Mouse (Mus musculus): ENCODE measurements around the gene Ino80b. TPM values are rescaled to one million over a fixed set of nuclear protein-coding genes. Genes with fewer than 3 reads are reported as not detected.
"Not testable (repeated sequence)": the region's sequence is repeated elsewhere in the genome, so short reads cannot be mapped to it uniquely, and the experiment has no call there.

Ino80b gene
- total and polyA plus RNA-seq, 2 experiments from 2014 or later = 15.3 to 40.1 TPM

DNA sequence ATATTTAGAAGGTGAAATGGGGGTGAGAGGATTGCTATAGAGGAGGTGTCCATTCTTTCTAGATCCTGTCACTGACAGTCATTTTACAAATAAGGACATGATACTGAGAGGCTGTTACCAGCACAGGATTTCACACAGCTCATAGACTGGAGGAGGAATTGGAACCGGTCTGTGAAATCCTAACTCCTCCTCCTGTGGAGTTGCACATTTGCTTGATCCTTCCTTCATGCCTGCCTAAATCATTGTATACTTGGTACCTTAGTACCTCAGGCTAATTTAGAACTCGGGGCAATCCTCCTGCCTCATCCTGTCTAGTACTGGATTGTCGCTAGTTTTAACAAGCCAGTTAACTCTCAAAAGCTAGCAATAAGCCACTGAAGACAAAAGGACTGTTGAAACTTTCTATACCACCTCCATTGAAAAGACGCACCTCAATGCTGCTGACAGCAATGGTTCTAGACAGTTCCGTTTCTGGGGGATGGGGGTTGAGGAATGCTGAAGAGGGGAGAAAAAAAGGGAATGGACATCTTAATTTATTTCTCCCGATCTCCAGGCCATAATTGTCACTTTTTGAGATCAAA lies 39.9 kb upstream of the Ino80b start:
- TF ChIP-seq CTCF (IDR thresholded peaks at IDR 0.05; ENCODE audit: low read depth) = no peak
- H3K36me3 ChIP-seq (ENCODE audit: insufficient read depth) = no peaks in the 10 kb centered on the region
- H3K9ac ChIP-seq = peak overlapping the region; percentile 82
- peak overlapping the region; percentile 65 for H3K4me2 ChIP-seq (ENCODE audit: low read depth)
- ATAC-seq = peak; percentile 25
- peak overlapping the region; percentile 90 for H3K4me3 ChIP-seq (ENCODE audit: low read depth, low read length)
- H3K27ac ChIP-seq (ENCODE audit: low read depth, low read length) = peak overlapping the region; percentile 90; the same call in 1 of the 2 replicates
- DNase-seq = no peak
- H3K9me3 ChIP-seq (ENCODE audit: low read length) = no peaks in the 10 kb centered on the region
- H3K27me3 ChIP-seq (ENCODE audit: insufficient read depth, low read length) = peaks cover 22% of the 10 kb centered on the region
- H3K4me1 ChIP-seq (ENCODE audit: insufficient read depth) = peaks cover 18% of the 10 kb centered on the region
- WGBS = 2% methylated on average over 6 of the region's 6 CpGs

GRCm38 (mm10) chr6:83162701-83163100 lies 37.5 kb upstream of the Ino80b start:
- Histone ChIP-seq H3K27me3 (ENCODE audit: insufficient read depth, low read length) (peaks cover 22% of the 10 kb centered on the region), H3K9me3 (ENCODE audit: low read length) (no peaks in the 10 kb centered on the region), H3K4me1 (ENCODE audit: insufficient read depth) (peaks cover 18% of the 10 kb centered on the region), H3K4me2 (ENCODE audit: low read depth) (peak overlapping the region; percentile 39), H3K36me3 (ENCODE audit: insufficient read depth) (no peaks in the 10 kb centered on the region), H3K9ac (no peak overlapping the region), H3K27ac (ENCODE audit: low read depth, low read length) (no peak overlapping the region), H3K4me3 (ENCODE audit: low read depth, low read length) (0 out of 2 replicates have a peak overlapping the region, but pooled peaks have one; percentile 24)
- peak; percentile 80 for TF ChIP-seq CTCF (IDR thresholded peaks at IDR 0.05; ENCODE audit: low read depth)
- WGBS = 3% methylated on average over 8 of the region's 8 CpGs
- DNase-seq = peak; percentile 75
- ATAC-seq = no peak

DNA sequence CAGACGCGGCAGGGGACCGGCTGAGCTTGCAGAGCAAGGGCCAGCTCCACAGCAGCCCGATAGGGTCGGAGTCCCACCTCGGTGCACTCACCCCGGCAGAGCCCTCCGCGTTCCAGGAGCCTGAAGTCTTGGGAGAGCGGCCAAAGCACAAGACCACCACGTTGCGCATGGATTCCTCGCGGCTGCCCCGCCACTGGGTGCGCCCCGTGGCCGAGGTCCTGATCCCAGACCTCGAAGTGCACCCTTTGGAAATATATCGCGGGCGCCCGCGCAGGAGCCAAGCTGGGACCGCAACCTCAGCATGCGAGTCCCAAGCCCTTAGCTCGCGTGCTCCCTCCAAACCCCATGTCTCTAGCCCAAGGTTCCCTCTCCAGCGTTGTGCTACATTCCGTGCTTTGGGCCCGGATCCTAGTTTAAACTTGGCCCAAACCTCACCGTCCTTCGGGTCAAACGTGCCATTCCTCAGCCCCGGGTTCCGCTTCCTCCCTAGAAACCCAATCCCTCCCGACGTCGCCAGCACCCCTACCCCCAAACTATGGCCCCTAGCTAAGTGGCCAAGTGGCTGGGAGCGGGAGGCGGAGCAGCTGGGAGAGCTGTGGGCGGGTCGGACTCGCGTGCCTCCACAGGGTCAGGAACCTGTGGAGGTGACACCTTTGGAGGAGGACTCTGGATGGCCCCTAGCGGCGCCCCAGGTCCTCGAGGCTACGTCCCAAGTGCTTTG lies 36.9 kb upstream of the Ino80b start:
- Histone ChIP-seq H3K4me2 (ENCODE audit: low read depth) (peak overlapping the region; percentile 39), H3K9me3 (ENCODE audit: low read length) (no peaks in the 10 kb centered on the region), H3K4me3 (ENCODE audit: low read depth, low read length) (peak overlapping the region; percentile 24), H3K27ac (ENCODE audit: low read depth, low read length) (no peak overlapping the region), H3K4me1 (ENCODE audit: insufficient read depth) (peaks cover 14% of the 10 kb centered on the region), H3K36me3 (ENCODE audit: insufficient read depth) (no peaks in the 10 kb centered on the region), H3K9ac (peak overlapping the region; percentile 22; the same call in 1 of the 2 replicates), H3K27me3 (ENCODE audit: insufficient read depth, low read length) (peaks cover 22% of the 10 kb centered on the region)
- WGBS = 6% methylated on average over 48 of the region's 49 CpGs
- no peak for TF ChIP-seq CTCF (IDR thresholded peaks at IDR 0.05; ENCODE audit: low read depth)
- DNase-seq = no peak
- ATAC-seq = no peak

GRCm38 (mm10) chr6:83161442-83161841 lies 36.2 kb upstream of the Ino80b start:
- 10% methylated on average over 19 of the region's 19 CpGs for WGBS
- H3K4me3 ChIP-seq (ENCODE audit: low read depth, low read length) = no peak overlapping the region; the same call in 1 of the 2 replicates

GRCm38 (mm10) chr6:83159456-83159855 lies 34.2 kb upstream of the Ino80b start:
- not testable (repeated sequence) for H3K9me3 ChIP-seq (ENCODE audit: low read length); H3K9ac ChIP-seq; H3K4me2 ChIP-seq (ENCODE audit: low read depth); H3K36me3 ChIP-seq (ENCODE audit: insufficient read depth); ATAC-seq; H3K4me1 ChIP-seq (ENCODE audit: insufficient read depth); H3K27ac ChIP-seq (ENCODE audit: low read depth, low read length); H3K4me3 ChIP-seq (ENCODE audit: low read depth, low read length)
- peaks cover 22% of the 10 kb centered on the region for H3K27me3 ChIP-seq (ENCODE audit: insufficient read depth, low read length)
- TF ChIP-seq CTCF (IDR thresholded peaks at IDR 0.05; ENCODE audit: low read depth) = peak; percentile 63
- WGBS = 21% methylated on average over 3 of the region's 3 CpGs
- DNase-seq = peak; percentile 60

More at GRCm38 (mm10) chr6:83161442-83161841, 36.2 kb upstream of the Ino80b start:
- TF ChIP-seq CTCF (IDR thresholded peaks at IDR 0.05; ENCODE audit: low read depth) = no peak
- Histone ChIP-seq H3K9ac (no peak overlapping the region), H3K27ac (ENCODE audit: low read depth, low read length) (no peak overlapping the region), H3K36me3 (ENCODE audit: insufficient read depth) (no peaks in the 10 kb centered on the region), H3K9me3 (ENCODE audit: low read length) (no peaks in the 10 kb centered on the region), H3K4me2 (ENCODE audit: low read depth) (peak overlapping the region; percentile 39), H3K4me1 (ENCODE audit: insufficient read depth) (peaks cover 8% of the 10 kb centered on the region), H3K27me3 (ENCODE audit: insufficient read depth, low read length) (peaks cover 22% of the 10 kb centered on the region)
- no peak for DNase-seq
- no peak for ATAC-seq

GRCm38 (mm10) chr6:83156259-83156684 lies 31.0 kb upstream of the Ino80b start, which contains the start of the genes Wdr54 and 1700003E16Rik:
TSS of gene Wdr54 (minus strand) at chr6:83156397.
TSS of gene 1700003E16Rik (plus strand) at chr6:83156404.
- Histone ChIP-seq H3K9me3 (ENCODE audit: low read length) (no peaks in the 10 kb centered on the region), H3K4me3 (ENCODE audit: low read depth, low read length) (peak within 1 kb of the TSS; percentile 58), H3K27me3 (ENCODE audit: insufficient read depth, low read length) (peaks cover 8% of the 10 kb centered on the region; the same call in 1 of the 2 replicates), H3K4me2 (ENCODE audit: low read depth) (peak within 1 kb of the TSS; percentile 78), H3K9ac (peak within 1 kb of the TSS; percentile 57), H3K27ac (ENCODE audit: low read depth, low read length) (0 out of 2 replicates have a peak within 1 kb of the TSS, but pooled peaks have one; percentile 58), H3K4me1 (ENCODE audit: insufficient read depth) (0 out of 2 replicates have a peak, but pooled peaks cover 8% of the 10 kb centered on the region), H3K36me3 (ENCODE audit: insufficient read depth) (0 out of 2 replicates have a peak, but pooled peaks cover 12% of the 10 kb centered on the region)
- ATAC-seq (peak; percentile 98), DNase-seq (peak; percentile 90)
- 1% methylated on average over 32 of the region's 32 CpGs for WGBS
- TF ChIP-seq CTCF (IDR thresholded peaks at IDR 0.05; ENCODE audit: low read depth) = no peak

All from forebrain, postnatal 0 days (tissue).